Mouse (Mus musculus): ENCODE measurements around the gene Adss. TPM values are rescaled to one million over a fixed set of nuclear protein-coding genes. Genes with fewer than 3 reads are reported as not detected.

Gene Adss
- total RNA-seq, 2 experiments from 2014 or later, result 63.4 to 79.1 TPM

DNA sequence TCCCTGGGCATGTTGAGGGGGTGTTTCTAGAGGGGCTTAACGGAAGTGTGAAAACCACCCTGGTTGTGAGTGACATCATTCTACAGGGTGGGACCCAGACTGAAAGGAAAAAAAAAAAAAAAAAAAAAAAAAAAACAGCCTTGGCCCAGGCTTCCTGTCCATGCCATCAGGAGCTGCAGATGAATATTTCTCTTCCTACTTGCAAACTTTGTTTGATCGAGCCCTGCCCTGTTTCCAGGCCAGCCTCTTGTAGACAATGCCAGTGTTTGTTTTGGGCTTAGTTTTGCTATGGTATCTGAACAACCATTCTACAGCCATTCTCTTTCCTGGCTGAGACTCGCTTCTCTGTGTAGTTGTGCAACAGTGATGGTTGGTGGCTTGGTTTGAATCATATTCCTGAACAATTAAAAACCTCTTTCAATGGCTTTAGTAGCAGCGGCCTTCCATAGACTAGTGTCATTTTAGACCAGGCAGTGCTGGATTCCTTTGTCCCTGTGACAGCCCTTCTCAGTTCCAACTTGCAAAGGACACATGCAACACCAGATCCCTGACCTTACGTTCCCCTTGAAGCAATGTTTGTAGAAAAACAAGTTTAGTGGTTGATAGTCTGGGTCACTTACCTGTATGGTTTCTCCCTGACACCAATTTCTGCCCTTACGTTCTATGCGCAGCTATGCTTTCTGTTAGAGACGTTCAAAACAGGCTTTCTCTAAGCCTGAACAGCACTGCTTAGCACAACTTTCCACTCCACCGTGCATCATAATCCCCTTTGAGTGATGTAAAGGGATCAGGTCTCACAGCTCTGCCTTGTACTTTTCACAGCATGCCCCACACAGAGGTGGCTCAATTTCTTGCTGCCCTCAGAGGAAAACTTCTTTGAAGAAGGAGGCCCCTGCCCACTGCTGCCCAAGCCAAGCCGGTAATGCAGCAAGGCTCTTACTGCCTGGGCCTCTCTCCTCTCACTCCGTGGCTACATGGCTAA is 67.0 kb downstream of the Adss start, which contains the start of gene 1700016C15Rik:
1700016C15Rik (plus strand) TSS at position 772 of the 982 bp plus-strand sequence.
- DNase-seq, result no peak

- DNase-seq, result no peak
These were observed 68.3 kb downstream of the Adss start for GRCm38 (mm10) chr1:177727883-177728525.

- no peak for DNase-seq
These were observed 69.4 kb downstream of the Adss start for GRCm38 (mm10) chr1:177726870-177727269.

DNA sequence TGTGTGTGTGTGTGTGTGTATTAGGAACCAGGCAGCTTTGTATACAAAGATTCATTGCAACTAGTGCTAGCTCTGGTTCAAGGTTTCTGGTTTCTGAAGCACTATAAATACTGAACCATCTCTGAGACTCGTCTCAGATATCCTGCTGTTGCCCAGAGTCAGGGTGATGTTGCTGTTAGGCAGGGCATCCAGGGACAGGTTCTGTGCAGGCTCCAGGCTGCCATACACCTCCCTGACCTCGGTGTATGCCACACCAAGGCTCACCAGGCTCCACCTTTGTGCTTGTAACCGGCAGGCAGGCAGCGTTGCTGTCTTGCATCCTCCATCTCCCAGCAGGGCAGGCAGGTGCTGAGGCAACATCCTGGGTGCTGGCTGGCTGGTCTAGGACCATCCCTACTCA is 72.5 kb downstream of the Adss start:
- no peak for DNase-seq

DNA sequence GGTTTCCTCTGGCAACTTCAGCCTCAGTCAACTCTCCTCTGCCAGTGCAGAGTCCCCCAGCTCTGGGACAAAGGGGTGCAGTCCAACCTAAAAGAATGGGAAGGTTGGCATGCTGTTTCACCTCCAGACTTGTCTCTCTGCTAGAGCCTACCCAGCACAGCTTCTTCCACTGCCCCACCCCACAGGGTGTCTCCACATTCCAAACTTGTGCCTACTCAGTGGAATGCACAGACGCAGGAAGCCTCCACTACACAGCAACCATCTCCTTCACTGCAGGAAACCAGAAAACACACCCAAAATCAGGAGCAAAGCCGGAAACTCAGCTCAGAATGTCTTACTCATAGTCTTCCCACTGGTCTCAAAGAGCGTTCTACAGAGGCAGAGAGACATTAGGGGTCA is 77.3 kb downstream of the Adss start:
- no peak for DNase-seq

- DNase-seq, result no peak
These were observed 77.8 kb downstream of the Adss start for GRCm38 (mm10) chr1:177718340-177719028.

- DNase-seq, result no peak
These were observed 79.1 kb downstream of the Adss start for GRCm38 (mm10) chr1:177717057-177717835.

- no peak for DNase-seq
These were observed 79.9 kb downstream of the Adss start for GRCm38 (mm10) chr1:177716448-177716847.

DNA sequence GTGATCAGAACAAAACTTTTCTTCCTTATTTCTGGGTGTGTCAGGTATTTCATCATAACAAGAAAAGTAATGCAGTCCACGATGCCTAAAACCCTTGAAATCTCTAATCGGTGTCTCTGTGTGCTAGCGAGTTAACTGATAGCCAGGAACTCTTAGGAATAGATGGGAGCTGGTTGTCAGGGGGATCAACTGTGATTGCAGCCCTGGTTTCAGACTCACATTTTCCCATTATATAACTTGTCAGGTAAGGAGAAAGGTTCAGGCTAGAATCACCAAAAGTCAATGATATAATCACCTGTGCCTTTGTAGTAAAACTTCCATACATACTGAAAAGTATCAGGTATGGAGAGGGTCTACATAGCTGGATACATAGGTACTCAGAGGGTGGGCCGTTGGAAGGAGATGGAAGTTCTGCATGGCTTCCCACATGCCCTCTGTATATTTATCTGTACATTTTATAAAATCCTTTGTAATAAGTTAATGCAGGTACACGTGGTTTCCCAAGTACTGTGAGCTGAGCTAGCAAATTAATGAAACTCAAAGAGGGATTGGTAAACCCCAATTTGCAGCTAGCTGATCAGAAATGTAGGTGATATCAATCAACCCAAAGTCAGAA is 81.8 kb downstream of the Adss start:
- no peak for DNase-seq

GRCm38 (mm10) chr1:177713635-177714396 is 82.5 kb downstream of the Adss start:
- DNase-seq, result no peak

Other genes starting within 250 kb of the Adss start
- not detected for gene 1700016C15Rik, start 66.7 kb downstream of the Adss start, total RNA-seq (2021)
- gene Catspere2, start 186.9 kb upstream of the Adss start, total RNA-seq (2021), result 1 to 10 TPM; 1.6 to 2.1 TPM